Mouse (Mus musculus) heart, postnatal 0 days (tissue): ENCODE measurements at regions not wholly inside any gene's neighbourhood (a gene's known extent, or its start where the extent isn't known, plus 50 kb on each side); places are given as distances from the start of the nearest gene placed in this dataset.

Experiments
- CTCF ChIP-seq: IDR thresholded peaks from 2 replicates; pipeline ENCODE4 v1.5.1; 2016; ENCODE audit warnings: antibody characterized with exemption, control low read depth, low read depth
- EP300 ChIP-seq: IDR thresholded peaks from 2 replicates; pipeline ENCODE4 v1.6.1; 2016; ENCODE audit warnings: antibody characterized with exemption, low read depth

GRCm38 (mm10) chr14:103906417-103907070 lies 62.3 kb upstream of the Ednrb start:
- TF ChIP-seq CTCF = no peak
- no peak for TF ChIP-seq EP300
